Mouse (Mus musculus) kidney, embryonic 16.5 days (tissue): Measurements from ENCODE around the gene Olfr1154. TPM values are rescaled to one million over a fixed set of nuclear protein-coding genes. Genes with fewer than 3 reads are reported as not detected.

Experiments used
- ATAC-seq: fragments of 200-750 bp; cut with Nextera tagmentation; 2 replicates; pipeline ENCODE4 v1.8.0; 2017; ENCODE audit warnings: moderate TSS enrichment; ENCODE audit not compliant: low FRiP score, low TSS enrichment
- H3K27ac ChIP-seq: fragments of 300-500 bp; sonication (generic); 2 replicates; pipeline ENCODE4 v1.5.1; 2014; ENCODE audit warnings: low read length
- H3K27me3 ChIP-seq: fragments of 300-500 bp; sonication (generic); 2 replicates; pipeline ENCODE4 v1.6.1; 2014; ENCODE audit warnings: low read length, control low read depth, mixed read lengths; ENCODE audit not compliant: insufficient read depth
- H3K36me3 ChIP-seq: fragments of 300-500 bp; sonication (generic); 2 replicates; pipeline ENCODE4 v1.6.1; 2014; ENCODE audit warnings: low read length, control low read depth, mixed read lengths; ENCODE audit not compliant: insufficient read depth
- H3K4me1 ChIP-seq: fragments of 300-500 bp; sonication (generic); 2 replicates; pipeline ENCODE4 v1.6.1; 2014; ENCODE audit warnings: low read length, control low read depth, mixed read lengths; ENCODE audit not compliant: insufficient read depth
- H3K4me2 ChIP-seq: fragments of 300-500 bp; sonication (generic); replicated peaks from 2 replicates; pipeline ENCODE4 v1.6.1; 2014; ENCODE audit warnings: low read depth, low read length
- H3K4me3 ChIP-seq: fragments of 300-500 bp; sonication (generic); 2 replicates; pipeline ENCODE4 v1.5.1; 2014; ENCODE audit warnings: mild to moderate bottlenecking, low read length
- H3K9ac ChIP-seq: fragments of 300-500 bp; sonication (generic); replicated peaks from 2 replicates; pipeline ENCODE4 v1.6.1; 2014; ENCODE audit warnings: low read length
- H3K9me3 ChIP-seq: fragments of 300-500 bp; sonication (generic); 2 replicates; pipeline ENCODE4 v1.6.1; 2016; ENCODE audit warnings: low read length, control low read depth
- WGBS: fragments of 180-500 bp; shearing (Covaris S2); extraction: QIAGEN DNeasy Blood & Tissue Kit; methylation state at CpG from one replicate; pipeline ENCODE4 v1.1.7; 2014; 5-methylcytosine and 5-hydroxymethylcytosine counted together
- polyA plus RNA-seq: library from polyadenylated mRNA; unstranded; fragments of >200 nt; fragmentation: Nextera tagmentation; extraction: Ambion mirVana; gene quantifications from 2 replicates; pipeline ENCODE4 v1.2.1, GENCODE M21; 2015

Gene Olfr1154
- not detected in 2 replicates for polyA plus RNA-seq

- Histone ChIP-seq H3K27ac (no peak within 1 kb of the TSS), H3K27me3 (no peaks in the 10 kb centered on the region), H3K4me1 (no peaks in the 10 kb centered on the region), H3K9ac (no peak within 1 kb of the TSS), H3K9me3 (no peaks in the 10 kb centered on the region), H3K4me2 (no peak within 1 kb of the TSS), H3K36me3 (no peaks in the 10 kb centered on the region), H3K4me3 (no peak within 1 kb of the TSS)
- ATAC-seq: no peak
- WGBS: 76% methylated on average over 1 of the region's 1 CpGs
Measured at GRCm38 (mm10) chr2:87905066-87905465, at the start of gene Olfr1154. Olfr1154 (minus strand) TSS chr2:87905166.

DNA sequence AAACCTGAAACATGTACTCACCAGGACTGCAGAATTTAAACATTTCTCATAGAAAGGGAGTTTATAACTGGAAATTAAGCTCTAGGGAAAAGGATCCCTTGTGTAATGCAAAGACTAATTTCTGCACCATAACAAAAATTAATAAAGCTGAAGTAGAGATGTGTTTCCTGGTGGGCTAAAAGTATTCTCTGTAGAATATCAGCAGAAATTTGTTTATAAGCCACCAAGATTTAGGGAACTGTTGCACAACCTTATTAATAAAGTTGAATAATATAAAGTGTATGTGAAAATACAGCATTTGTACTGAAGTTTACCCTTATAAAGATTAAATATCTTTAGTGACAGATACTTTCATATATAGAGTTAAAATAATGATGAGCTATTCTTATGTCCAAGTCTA is 48.0 kb upstream of the Olfr1154 start, which contains the start of gene Olfr1156:
Gene Olfr1156, minus strand, starts transcription at position 101 of the 400 bp plus-strand sequence.
- Histone ChIP-seq H3K4me2 (no peak within 1 kb of the TSS), H3K4me1 (no peaks in the 10 kb centered on the region), H3K36me3 (no peaks in the 10 kb centered on the region), H3K9ac (no peak within 1 kb of the TSS), H3K27ac (no peak within 1 kb of the TSS), H3K27me3 (no peaks in the 10 kb centered on the region), H3K9me3 (no peaks in the 10 kb centered on the region), H3K4me3 (no peak within 1 kb of the TSS)
- ATAC-seq: no peak

- ATAC-seq: no peak
- Histone ChIP-seq H3K4me3 (no peak within 1 kb of the TSS), H3K4me1 (no peaks in the 10 kb centered on the region), H3K36me3 (no peaks in the 10 kb centered on the region), H3K4me2 (no peak within 1 kb of the TSS), H3K27me3 (no peaks in the 10 kb centered on the region), H3K27ac (no peak within 1 kb of the TSS), H3K9me3 (no peaks in the 10 kb centered on the region), H3K9ac (no peak within 1 kb of the TSS)
- 90% methylated on average over 1 of the region's 1 CpGs for WGBS
Measured at GRCm38 (mm10) chr2:87945037-87945436, 40.1 kb upstream of the Olfr1154 start, which contains the start of gene Olfr1155. Olfr1155 (minus strand) TSS chr2:87945137.

GRCm38 (mm10) chr2:87894662-87895061 is 10.3 kb downstream of the Olfr1154 start, which contains the start of gene Olfr1153:
Olfr1153 (plus strand) TSS chr2:87894962.
- Histone ChIP-seq H3K4me1 (no peaks in the 10 kb centered on the region), H3K4me3 (no peak within 1 kb of the TSS), H3K9me3 (no peaks in the 10 kb centered on the region), H3K9ac (no peak within 1 kb of the TSS), H3K27me3 (no peaks in the 10 kb centered on the region), H3K36me3 (no peaks in the 10 kb centered on the region), H3K27ac (no peak within 1 kb of the TSS), H3K4me2 (no peak within 1 kb of the TSS)
- ATAC-seq: no peak
- 76% methylated on average over 1 of the region's 1 CpGs for WGBS

DNA sequence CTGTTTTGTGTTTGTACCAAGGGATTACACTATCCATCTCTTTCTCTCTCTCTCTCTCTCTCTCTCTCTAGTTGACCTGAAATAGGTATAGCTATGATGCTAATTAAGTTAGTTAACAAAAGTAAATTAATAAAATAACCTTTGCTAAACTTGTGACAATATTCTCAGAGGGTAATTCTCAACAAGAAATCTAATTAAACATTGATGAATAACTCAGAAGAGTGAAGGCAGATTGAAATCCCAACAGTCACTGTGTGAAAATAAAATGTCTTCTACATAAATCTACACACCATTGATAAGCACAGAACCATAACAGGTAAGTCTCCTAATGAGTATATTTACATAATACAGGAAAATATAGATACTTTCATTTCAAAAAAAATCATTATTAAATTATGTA is 38.8 kb downstream of the Olfr1154 start, which contains the start of gene Olfr1152:
Gene Olfr1152, plus strand, starts transcription at position 301 of the 400 bp plus-strand sequence.
- Histone ChIP-seq H3K4me1 (no peaks in the 10 kb centered on the region), H3K9me3 (no peaks in the 10 kb centered on the region), H3K4me3 (no peak within 1 kb of the TSS), H3K36me3 (no peaks in the 10 kb centered on the region), H3K27me3 (no peaks in the 10 kb centered on the region), H3K9ac (no peak within 1 kb of the TSS), H3K4me2 (no peak within 1 kb of the TSS), H3K27ac (no peak within 1 kb of the TSS)
- ATAC-seq: no peak

GRCm38 (mm10) chr2:87855562-87855961 is 49.4 kb downstream of the Olfr1154 start, which contains the start of gene Olfr1151:
Olfr1151 (plus strand) TSS chr2:87855862.
- no peak within 1 kb of the TSS for H3K9ac ChIP-seq
- no peaks in the 10 kb centered on the region for H3K4me1 ChIP-seq
- no peak for ATAC-seq
- no peak within 1 kb of the TSS for H3K4me2 ChIP-seq
- no peaks in the 10 kb centered on the region for H3K9me3 ChIP-seq
- H3K27ac ChIP-seq: no peak within 1 kb of the TSS
- 93% methylated on average over 1 of the region's 1 CpGs for WGBS
- no peak within 1 kb of the TSS for H3K4me3 ChIP-seq
- no peaks in the 10 kb centered on the region for H3K27me3 ChIP-seq
- H3K36me3 ChIP-seq: no peaks in the 10 kb centered on the region

Other genes starting within 250 kb of the Olfr1154 start
- gene Olfr1134, start 246.7 kb downstream of the Olfr1154 start, polyA plus RNA-seq: not detected in 2 replicates
- not detected in 2 replicates for gene Olfr1135, start 231.5 kb downstream of the Olfr1154 start, polyA plus RNA-seq
- gene Olfr1136, start 211.2 kb downstream of the Olfr1154 start, polyA plus RNA-seq: not detected in 2 replicates
- not detected in 2 replicates for gene Olfr1137, start 192.0 kb downstream of the Olfr1154 start, polyA plus RNA-seq
- gene Olfr1138, start 165.2 kb downstream of the Olfr1154 start, polyA plus RNA-seq: not detected in 2 replicates
- not detected in 2 replicates for gene Olfr1140, start 161.4 kb downstream of the Olfr1154 start, polyA plus RNA-seq
- not detected in 2 replicates for gene Olfr1141, start 151.2 kb downstream of the Olfr1154 start, polyA plus RNA-seq
- not detected in 2 replicates for gene Olfr152, start 125.7 kb downstream of the Olfr1154 start, polyA plus RNA-seq
- gene Olfr1143, start 104.6 kb downstream of the Olfr1154 start, polyA plus RNA-seq: not detected in 2 replicates
- gene Olfr1145, start 95.3 kb downstream of the Olfr1154 start, polyA plus RNA-seq: not detected in 2 replicates
- gene Olfr1148, start 74.6 kb downstream of the Olfr1154 start, polyA plus RNA-seq: not detected in 2 replicates
- gene Olfr1150-ps1, start 61.2 kb downstream of the Olfr1154 start, polyA plus RNA-seq: not detected in 2 replicates
- not detected in 2 replicates for gene Olfr1151, start 49.3 kb downstream of the Olfr1154 start, polyA plus RNA-seq
- 0.03 TPM in 1 of 2 replicates, not detected in the other for gene Olfr1152, start 38.7 kb downstream of the Olfr1154 start, polyA plus RNA-seq
- not detected in 2 replicates for gene Olfr1153, start 10.2 kb downstream of the Olfr1154 start, polyA plus RNA-seq
- not detected in 2 replicates for gene Olfr1155, start 40.0 kb upstream of the Olfr1154 start, polyA plus RNA-seq
- not detected in 2 replicates for gene Olfr1156, start 47.9 kb upstream of the Olfr1154 start, polyA plus RNA-seq
- gene Olfr1157, start 63.1 kb upstream of the Olfr1154 start, polyA plus RNA-seq: not detected in 2 replicates
- gene Olfr74, start 69.5 kb upstream of the Olfr1154 start, polyA plus RNA-seq: not detected in 2 replicates
- gene Olfr1158, start 84.9 kb upstream of the Olfr1154 start, polyA plus RNA-seq: not detected in 2 replicates
- gene Olfr1160, start 103.1 kb upstream of the Olfr1154 start, polyA plus RNA-seq: not detected in 2 replicates
- not detected in 2 replicates for gene Olfr1161, start 117.6 kb upstream of the Olfr1154 start, polyA plus RNA-seq
- gene Olfr73, start 132.5 kb upstream of the Olfr1154 start, polyA plus RNA-seq: 0.05 TPM in 1 of 2 replicates, not detected in the other
- gene Olfr1162, start 146.0 kb upstream of the Olfr1154 start, polyA plus RNA-seq: not detected in 2 replicates
- gene Olfr1163, start 166.7 kb upstream of the Olfr1154 start, polyA plus RNA-seq: not detected in 2 replicates
- gene Olfr1164, start 188.8 kb upstream of the Olfr1154 start, polyA plus RNA-seq: not detected in 2 replicates
- not detected in 2 replicates for gene Olfr1166, start 223.1 kb upstream of the Olfr1154 start, polyA plus RNA-seq